Mouse (Mus musculus) megakaryocyte-erythroid progenitor cell, adult 5-6 weeks (primary cell): ENCODE data around the gene Epha1. TPM values are rescaled to one million over a fixed set of nuclear protein-coding genes. Genes with fewer than 3 reads are reported as not detected.

Experiments
- ATAC-seq: replicated peaks from 2 replicates; pipeline ENCODE4 v1.8.0; 2016; ENCODE audit warnings: mild to moderate bottlenecking, inconsistent platforms; ENCODE audit not compliant: severe bottlenecking, poor library complexity, low FRiP score, low TSS enrichment
- total RNA-seq, 2 experiments: library from RNA; stranded (forward) in 1 of 2; stranded (reverse) in 1 of 2; fragments of 200-1000, 215-1000 nt in 1 of 2; fragments of >200 nt in 1 of 2; fragmentation: Nextera tagmentation in 1 of 2; gene quantifications; 2 replicates each; pipeline ENCODE4 v1.2.3; 2014 to 2017

The Epha1 gene
- total RNA-seq (2014; fragmentation: Nextera tagmentation) (not detected in 2 replicates), total RNA-seq (2017) (not detected in 2 replicates)

DNA sequence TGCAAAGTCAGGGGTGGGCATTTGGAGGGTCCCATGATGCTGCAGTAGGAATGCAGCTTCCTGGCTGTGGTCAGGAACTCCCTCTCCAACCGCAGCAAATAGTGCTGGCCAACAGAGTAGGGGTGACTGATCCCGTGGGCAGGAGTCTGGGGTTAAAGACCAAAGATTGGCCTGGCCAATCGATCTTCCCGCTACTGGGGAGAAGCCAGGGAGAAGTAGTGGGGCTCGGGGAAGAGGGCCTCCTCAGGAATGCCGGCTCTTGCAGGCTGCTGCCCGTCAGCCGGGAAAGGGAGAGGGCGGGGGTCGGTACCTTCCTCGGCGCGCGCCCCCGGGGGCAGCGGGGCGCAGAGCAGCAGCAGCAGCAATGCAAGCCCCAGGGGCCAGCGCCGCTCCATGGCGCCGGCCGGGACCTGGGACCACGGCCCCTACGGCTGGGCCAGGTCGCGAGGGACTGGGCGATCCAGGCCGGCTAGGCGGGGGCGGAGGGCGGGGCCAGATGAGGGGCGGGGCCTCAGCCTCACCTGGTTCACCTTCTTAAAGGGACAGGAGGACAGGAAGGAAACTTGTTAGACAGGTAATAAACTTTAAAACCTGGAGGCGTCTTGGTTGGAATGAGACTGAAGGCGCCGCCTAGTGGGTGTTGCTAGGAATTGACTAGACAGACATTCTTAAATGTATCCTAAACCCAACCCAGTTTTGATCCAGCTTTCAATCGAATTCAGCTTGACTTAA is at the start of gene Epha1:
Gene Epha1, minus strand, starts transcription at position 453 of the 732 bp plus-strand sequence.
- peak; percentile 47 for ATAC-seq

DNA sequence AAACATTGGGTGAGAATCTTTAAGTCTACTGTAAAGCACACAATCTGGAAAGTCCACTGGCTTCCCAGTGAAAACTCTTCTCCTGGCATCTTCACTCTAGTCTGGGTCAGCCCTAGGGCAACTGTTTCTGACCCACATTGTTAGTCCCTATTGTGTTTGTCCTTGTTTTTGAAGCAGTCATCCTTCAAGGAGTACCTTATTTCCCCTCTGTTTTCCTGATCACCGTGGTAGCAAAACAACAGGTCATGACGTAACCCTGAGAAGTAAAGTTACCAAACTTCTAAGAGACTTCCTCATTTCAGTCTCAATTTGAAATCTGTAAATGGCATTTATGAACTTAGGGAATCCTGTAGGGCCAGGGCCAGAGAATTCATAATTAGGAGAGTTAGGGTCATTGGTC is 48.4 kb upstream of the Epha1 start:
- ATAC-seq, result no peak

- no peak for ATAC-seq
Observed at GRCm38 (mm10) chr6:42419443-42419842, 46.4 kb upstream of the Epha1 start.

DNA sequence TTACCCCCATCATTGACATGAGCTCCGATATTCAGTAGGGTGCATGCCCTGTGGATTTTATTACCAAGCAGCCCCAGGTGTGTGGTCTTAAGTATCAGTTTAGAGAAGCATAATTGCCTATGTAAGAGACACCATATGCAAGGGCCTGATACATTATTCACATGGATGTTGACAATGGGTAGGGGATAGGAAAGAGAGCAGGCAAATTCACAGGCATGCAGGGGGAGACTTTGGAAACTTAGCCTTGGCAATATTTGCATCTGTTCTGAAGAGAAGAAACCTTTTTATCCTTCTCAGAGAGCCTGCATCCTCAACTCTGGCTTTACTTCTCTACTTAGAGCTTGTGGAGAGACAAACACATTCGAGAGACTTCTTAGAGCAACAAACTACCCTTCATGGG is 32.1 kb upstream of the Epha1 start, which contains the start of gene Tas2r135:
Gene Tas2r135, plus strand, starts transcription at position 301 of the 400 bp plus-strand sequence.
- no peak for ATAC-seq

DNA sequence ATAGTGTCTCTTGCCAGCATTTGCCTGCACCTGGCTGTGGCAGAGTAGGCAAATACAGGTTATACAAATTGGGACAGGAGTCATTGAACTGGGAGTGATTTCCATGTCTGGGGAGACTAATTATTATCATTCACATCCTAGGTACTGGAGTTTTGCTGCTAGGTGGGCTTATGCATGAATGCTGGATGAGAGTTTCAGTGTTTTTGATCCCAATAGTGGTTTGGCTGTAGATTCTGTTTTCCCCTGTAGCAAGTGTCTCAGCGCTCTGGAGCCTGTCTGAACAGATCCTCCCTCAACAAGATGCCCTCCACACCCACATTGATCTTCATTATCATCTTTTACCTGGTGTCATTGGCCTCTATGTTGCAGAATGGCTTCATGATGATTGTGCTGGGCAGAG is 26.9 kb upstream of the Epha1 start, which contains the start of gene Tas2r143:
Gene Tas2r143, plus strand, starts transcription at position 301 of the 400 bp plus-strand sequence.
- no peak for ATAC-seq

GRCm38 (mm10) chr6:42398998-42399397 is 25.9 kb upstream of the Epha1 start:
- no peak for ATAC-seq

DNA sequence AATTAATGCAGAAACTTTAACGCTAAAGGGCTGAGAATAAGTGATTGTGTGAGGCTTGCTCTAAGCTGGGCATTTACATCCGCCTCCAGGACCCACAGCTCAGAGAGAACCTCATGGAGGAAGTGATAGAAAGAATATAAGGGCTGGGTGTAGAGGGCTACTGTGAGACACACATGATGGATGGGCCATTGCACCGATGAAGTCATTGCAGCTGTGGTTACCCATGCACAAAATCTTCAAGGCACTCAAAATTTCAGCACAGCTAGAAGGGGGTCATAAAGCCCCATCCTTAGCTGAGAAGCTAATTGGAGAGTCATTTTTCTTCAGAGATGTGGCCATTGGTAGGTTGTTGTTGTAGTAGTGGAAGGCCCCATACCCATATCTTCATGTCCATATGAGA is 25.2 kb upstream of the Epha1 start:
- ATAC-seq, result no peak

DNA sequence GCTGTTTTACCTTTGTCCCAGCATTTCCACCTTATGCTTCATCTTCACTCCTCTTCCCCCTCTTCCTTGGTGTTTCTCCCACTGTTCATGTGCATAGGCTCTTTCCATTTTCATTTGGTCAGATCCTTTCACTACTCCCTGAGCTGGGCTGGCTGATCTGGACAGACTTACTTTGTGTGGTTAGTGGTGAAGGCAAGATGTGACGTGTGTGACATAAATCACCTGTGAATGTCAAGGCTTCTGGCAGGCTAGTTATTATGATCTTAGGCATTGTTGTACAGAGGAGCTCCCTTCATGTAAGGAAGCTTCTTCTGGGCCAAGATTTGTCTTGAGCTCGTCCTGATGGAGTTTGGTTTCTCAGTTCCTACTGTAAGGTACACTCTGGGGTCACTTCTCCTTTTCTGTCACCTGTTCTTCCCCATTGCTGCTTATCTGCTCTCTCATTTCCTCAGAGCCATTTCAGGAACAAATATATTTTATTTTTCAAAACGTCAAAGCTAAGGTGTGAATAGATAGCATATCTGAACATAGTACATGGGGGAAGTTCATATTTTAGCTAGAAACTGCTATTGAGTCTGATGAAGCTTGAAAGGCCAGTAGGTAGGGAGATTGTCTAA is 24.1 kb upstream of the Epha1 start:
- ATAC-seq, result no peak

GRCm38 (mm10) chr6:42395960-42396809 is 23.1 kb upstream of the Epha1 start:
- ATAC-seq, result no peak

DNA sequence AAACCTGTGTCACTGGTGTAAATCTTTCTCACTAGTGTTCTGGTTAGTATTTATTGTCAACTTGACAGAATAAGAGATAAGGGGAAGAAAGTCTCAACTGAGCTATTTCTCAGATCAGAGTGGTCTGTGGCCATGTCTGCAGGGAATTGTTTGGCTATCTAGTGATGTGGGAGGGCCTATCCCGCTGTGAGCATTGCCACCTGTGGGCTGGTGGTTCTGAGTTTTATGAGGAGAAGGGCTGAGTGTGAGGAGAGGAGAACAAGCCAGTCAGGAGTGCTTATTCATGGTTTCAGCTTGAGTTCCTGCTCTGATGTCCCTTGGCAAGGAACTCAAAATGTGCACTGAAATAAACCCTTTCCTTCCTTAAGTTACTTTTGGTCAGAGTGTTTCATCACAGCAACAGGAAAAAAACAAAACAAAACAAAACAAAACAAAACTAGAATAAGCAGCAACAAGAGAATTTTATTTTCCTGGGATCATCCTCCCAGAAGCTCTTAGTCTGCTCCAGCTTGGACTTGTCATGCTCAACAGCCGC is 18.8 kb upstream of the Epha1 start:
- no peak for ATAC-seq

GRCm38 (mm10) chr6:42385635-42386034 is 12.6 kb upstream of the Epha1 start:
- ATAC-seq, result no peak

GRCm38 (mm10) chr6:42383360-42383759 is 10.3 kb upstream of the Epha1 start:
- ATAC-seq, result no peak

GRCm38 (mm10) chr6:42381916-42382381 is 8.9 kb upstream of the Epha1 start:
- 0 out of 2 replicates have a peak, but pooled peaks have one; percentile 22 for ATAC-seq

GRCm38 (mm10) chr6:42381221-42381620 is 8.2 kb upstream of the Epha1 start:
- no peak for ATAC-seq

- ATAC-seq, result peak; percentile 66; the same call in 1 of the 2 replicates
Observed at GRCm38 (mm10) chr6:42380416-42381144, 7.5 kb upstream of the Epha1 start.

DNA sequence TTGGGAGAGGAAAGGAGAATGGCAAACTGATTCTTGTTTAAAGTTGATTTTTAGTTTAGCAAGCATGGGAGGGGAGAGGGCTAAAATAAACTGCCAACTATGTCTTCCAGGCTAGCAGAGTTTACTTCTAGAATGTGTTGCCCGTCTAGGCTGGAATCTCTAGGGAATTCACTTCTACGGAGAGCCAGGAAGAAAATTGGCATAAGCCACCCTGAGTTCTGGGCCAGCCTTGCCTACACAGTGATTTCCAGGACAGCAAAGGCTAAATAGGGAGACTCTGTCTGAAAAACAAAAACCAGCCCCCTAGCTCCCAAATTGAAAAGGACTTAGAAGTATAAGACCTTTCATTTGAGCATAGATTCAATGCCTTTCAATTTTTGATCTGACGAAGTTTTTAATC is 6.5 kb upstream of the Epha1 start:
- no peak for ATAC-seq

GRCm38 (mm10) chr6:42377280-42377679 is 4.2 kb upstream of the Epha1 start:
- ATAC-seq, result no peak

GRCm38 (mm10) chr6:42376504-42377019 is 3.5 kb upstream of the Epha1 start:
- peak; percentile 61 for ATAC-seq

GRCm38 (mm10) chr6:42376016-42376415 is 2.9 kb upstream of the Epha1 start:
- no peak for ATAC-seq
